Mouse (Mus musculus): ENCODE results near the gene Syne2. TPM values are rescaled to one million over a fixed set of nuclear protein-coding genes. Genes with fewer than 3 reads are reported as not detected.

Gene Syne2
- polyA plus RNA-seq, 1 experiment from 2014 or later, result 16.1 TPM

GRCm38 (mm10) chr12:75814551-75814950, 3.4 kb upstream of the Syne2 start:
- Histone ChIP-seq H3K4me3 (ENCODE audit: low read depth, low read length) (no peak overlapping the region), H3K4me2 (replicated peaks; ENCODE audit: low read depth) (no peak overlapping the region), H3K9ac (ENCODE audit: low read length) (no peak overlapping the region), H3K36me3 (ENCODE audit: control insufficient read depth, insufficient read depth, low read length) (no peaks in the 10 kb centered on the region), H3K27ac (replicated peaks) (no peak overlapping the region), H3K4me1 (replicated peaks; ENCODE audit: control insufficient read depth, insufficient read depth) (peaks cover 4% of the 10 kb centered on the region; the same call in 1 of the 2 replicates), H3K27me3 (ENCODE audit: control insufficient read depth, insufficient read depth, low read length) (no peaks in the 10 kb centered on the region), H3K9me3 (ENCODE audit: control insufficient read depth, low read length) (no peaks in the 10 kb centered on the region)
- no peak for ATAC-seq (ENCODE audit: low FRiP score, low TSS enrichment)
- 50% methylated on average over 6 of the region's 6 CpGs for WGBS
- no peak for DNase-seq (ENCODE audit: low spot score)
- TF ChIP-seq EP300 (optimal IDR thresholded peaks at IDR 0.05) (no peak), CTCF (IDR thresholded peaks at IDR 0.05; ENCODE audit: low read depth) (no peak)

GRCm38 (mm10) chr12:75816981-75817856, 715 bp upstream of the Syne2 start:
- DNase-seq (ENCODE audit: low spot score) (no peak), ATAC-seq (ENCODE audit: low FRiP score, low TSS enrichment) (no peak)
- Histone ChIP-seq H3K9ac (ENCODE audit: low read length) (peak overlapping the region; percentile 89), H3K4me2 (replicated peaks; ENCODE audit: low read depth) (peak overlapping the region; percentile 98), H3K4me1 (replicated peaks; ENCODE audit: control insufficient read depth, insufficient read depth) (peaks cover 6% of the 10 kb centered on the region; the same call in 1 of the 2 replicates), H3K9me3 (ENCODE audit: control insufficient read depth, low read length) (no peaks in the 10 kb centered on the region), H3K4me3 (ENCODE audit: low read depth, low read length) (peak overlapping the region; percentile 89), H3K27ac (replicated peaks) (no peak overlapping the region; the same call in 1 of the 2 replicates), H3K36me3 (ENCODE audit: control insufficient read depth, insufficient read depth, low read length) (no peaks in the 10 kb centered on the region), H3K27me3 (ENCODE audit: control insufficient read depth, insufficient read depth, low read length) (no peaks in the 10 kb centered on the region)
- TF ChIP-seq CTCF (IDR thresholded peaks at IDR 0.05; ENCODE audit: low read depth), result no peak
- no peak for TF ChIP-seq EP300 (optimal IDR thresholded peaks at IDR 0.05)
- 11% methylated on average over 25 of the region's 25 CpGs for WGBS

GRCm38 (mm10) chr12:75818453-75819434, 810 bp downstream of the Syne2 start:
- Histone ChIP-seq H3K9me3 (ENCODE audit: control insufficient read depth, low read length) (no peaks in the 10 kb centered on the region), H3K4me2 (replicated peaks; ENCODE audit: low read depth) (peak overlapping the region; percentile 98), H3K4me3 (ENCODE audit: low read depth, low read length) (peak overlapping the region; percentile 89), H3K4me1 (replicated peaks; ENCODE audit: control insufficient read depth, insufficient read depth) (peaks cover 6% of the 10 kb centered on the region; the same call in 1 of the 2 replicates), H3K27me3 (ENCODE audit: control insufficient read depth, insufficient read depth, low read length) (no peaks in the 10 kb centered on the region), H3K27ac (replicated peaks) (peak overlapping the region; percentile 90), H3K9ac (ENCODE audit: low read length) (peak overlapping the region; percentile 89), H3K36me3 (ENCODE audit: control insufficient read depth, insufficient read depth, low read length) (no peaks in the 10 kb centered on the region)
- peak; percentile 75 for ATAC-seq (ENCODE audit: low FRiP score, low TSS enrichment)
- peak; percentile 85 for DNase-seq (ENCODE audit: low spot score)
- under 1% methylated on average over 76 of the region's 93 CpGs for WGBS
- TF ChIP-seq CTCF (IDR thresholded peaks at IDR 0.05; ENCODE audit: low read depth) (peak; percentile 39), EP300 (optimal IDR thresholded peaks at IDR 0.05) (no peak)

GRCm38 (mm10) chr12:75819481-75819880, 1.5 kb downstream of the Syne2 start:
- 14% methylated on average over 11 of the region's 11 CpGs for WGBS

GRCm38 (mm10) chr12:75820216-75820615, 2.3 kb downstream of the Syne2 start:
- TF ChIP-seq CTCF (IDR thresholded peaks at IDR 0.05; ENCODE audit: low read depth), result no peak
- TF ChIP-seq EP300 (optimal IDR thresholded peaks at IDR 0.05), result no peak
- no peak for ATAC-seq (ENCODE audit: low FRiP score, low TSS enrichment)
- Histone ChIP-seq H3K27me3 (ENCODE audit: control insufficient read depth, insufficient read depth, low read length) (no peaks in the 10 kb centered on the region), H3K36me3 (ENCODE audit: control insufficient read depth, insufficient read depth, low read length) (no peaks in the 10 kb centered on the region), H3K4me1 (replicated peaks; ENCODE audit: control insufficient read depth, insufficient read depth) (peaks cover 6% of the 10 kb centered on the region; the same call in 1 of the 2 replicates), H3K4me3 (ENCODE audit: low read depth, low read length) (no peak overlapping the region), H3K27ac (replicated peaks) (no peak overlapping the region), H3K9ac (ENCODE audit: low read length) (no peak overlapping the region), H3K4me2 (replicated peaks; ENCODE audit: low read depth) (no peak overlapping the region), H3K9me3 (ENCODE audit: control insufficient read depth, low read length) (no peaks in the 10 kb centered on the region)
- 53% methylated on average over 7 of the region's 7 CpGs for WGBS
- no peak for DNase-seq (ENCODE audit: low spot score)

More at GRCm38 (mm10) chr12:75819481-75819880, 1.5 kb downstream of the Syne2 start:
- ATAC-seq (ENCODE audit: low FRiP score, low TSS enrichment) (no peak), DNase-seq (ENCODE audit: low spot score) (no peak)
- no peak overlapping the region; the same call in 1 of the 2 replicates for H3K27ac ChIP-seq (replicated peaks)
- H3K36me3 ChIP-seq (ENCODE audit: control insufficient read depth, insufficient read depth, low read length), result no peaks in the 10 kb centered on the region
- peak overlapping the region; percentile 89 for H3K4me3 ChIP-seq (ENCODE audit: low read depth, low read length)
- H3K4me1 ChIP-seq (replicated peaks; ENCODE audit: control insufficient read depth, insufficient read depth), result peaks cover 6% of the 10 kb centered on the region; the same call in 1 of the 2 replicates
- H3K9ac ChIP-seq (ENCODE audit: low read length), result peak overlapping the region; percentile 89
- no peak for TF ChIP-seq CTCF (IDR thresholded peaks at IDR 0.05; ENCODE audit: low read depth)
- TF ChIP-seq EP300 (optimal IDR thresholded peaks at IDR 0.05), result no peak
- no peaks in the 10 kb centered on the region for H3K27me3 ChIP-seq (ENCODE audit: control insufficient read depth, insufficient read depth, low read length)
- H3K4me2 ChIP-seq (replicated peaks; ENCODE audit: low read depth), result peak overlapping the region; percentile 98
- H3K9me3 ChIP-seq (ENCODE audit: control insufficient read depth, low read length), result no peaks in the 10 kb centered on the region
